Mouse (Mus musculus) intestine, embryonic 16.5 days (tissue): ENCODE results near the gene Nudt14. TPM values are rescaled to one million over a fixed set of nuclear protein-coding genes. Genes with fewer than 3 reads are reported as not detected.
A peak's percentile ranks its signal among the peaks of the same experiment; 100 is the strongest.

Source experiments
- ATAC-seq: fragments of 200-750 bp; cut with Nextera tagmentation; 2 replicates; pipeline ENCODE4 v1.8.0; 2017; ENCODE audit warnings: moderate TSS enrichment, moderate library complexity
- H3K27ac ChIP-seq: fragments of 300-500 bp; sonication (generic); 2 replicates; pipeline ENCODE4 v1.5.1; 2014; ENCODE audit warnings: mild to moderate bottlenecking, low read length
- H3K27me3 ChIP-seq: fragments of 300-500 bp; sonication (generic); replicated peaks from 2 replicates; pipeline ENCODE4 v1.6.1; 2014; ENCODE audit warnings: low read length, control low read depth, mixed read lengths; ENCODE audit not compliant: control insufficient read depth, insufficient read depth
- H3K36me3 ChIP-seq: fragments of 300-500 bp; sonication (generic); 2 replicates; pipeline ENCODE4 v1.6.1; 2014; ENCODE audit warnings: low read length, control low read depth; ENCODE audit not compliant: control insufficient read depth, insufficient read depth
- H3K4me1 ChIP-seq: fragments of 300-500 bp; sonication (generic); 2 replicates; pipeline ENCODE4 v1.6.1; 2014; ENCODE audit warnings: low read length, control low read depth, mixed read lengths; ENCODE audit not compliant: control insufficient read depth, insufficient read depth
- H3K4me2 ChIP-seq: fragments of 300-500 bp; sonication (generic); 2 replicates; pipeline ENCODE4 v1.6.1; 2014; ENCODE audit warnings: low read depth, low read length, control low read depth
- H3K4me3 ChIP-seq: fragments of 300-500 bp; sonication (generic); 2 replicates; pipeline ENCODE4 v1.5.1; 2014; ENCODE audit warnings: mild to moderate bottlenecking, low read length
- H3K9ac ChIP-seq: fragments of 300-500 bp; sonication (generic); 2 replicates; pipeline ENCODE4 v1.6.1; 2014; ENCODE audit warnings: low read depth, low read length
- H3K9me3 ChIP-seq: fragments of 300-500 bp; sonication (generic); 2 replicates; pipeline ENCODE4 v1.6.1; 2016; ENCODE audit warnings: low read length, control low read depth; ENCODE audit not compliant: control insufficient read depth
- WGBS: fragments of 180-500 bp; shearing (Covaris S2); extraction: QIAGEN DNeasy Blood & Tissue Kit; methylation state at CpG from one replicate; pipeline ENCODE4 v1.1.7; 2014; 5-methylcytosine and 5-hydroxymethylcytosine counted together
- polyA plus RNA-seq: library from polyadenylated mRNA; unstranded; fragments of >200 nt; fragmentation: Nextera tagmentation; extraction: Ambion mirVana; gene quantifications from 2 replicates; pipeline ENCODE4 v1.2.1, GENCODE M21; 2015

Gene Nudt14
- polyA plus RNA-seq, 1 experiment from 2014 or later, result 100 TPM

DNA sequence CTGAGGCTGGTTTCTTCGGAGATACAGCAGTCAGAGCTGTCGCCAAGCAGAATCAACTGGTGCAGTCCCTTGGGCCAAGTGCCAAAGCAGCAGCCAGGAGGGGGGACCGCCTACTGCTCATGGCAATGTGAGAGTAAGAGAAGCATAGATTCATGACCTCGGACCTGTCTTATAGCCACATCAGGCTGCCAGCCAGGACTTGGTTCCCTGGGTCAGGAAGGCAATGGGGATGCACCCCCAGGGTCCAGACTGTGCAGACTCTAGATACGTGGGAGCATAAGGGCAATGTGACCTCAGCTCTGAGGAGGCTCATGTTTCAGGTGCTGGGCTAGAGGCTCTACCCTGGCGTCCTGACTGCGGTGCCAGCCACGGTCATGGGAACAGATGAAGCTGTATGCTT, 38.0 kb downstream of the Nudt14 start:
- ATAC-seq, result no peak
- H3K27me3 ChIP-seq, result no peaks in the 10 kb centered on the region
- WGBS, result 68% methylated on average over 8 of the region's 8 CpGs
- no peaks in the 10 kb centered on the region for H3K4me1 ChIP-seq
- no peak overlapping the region for H3K4me3 ChIP-seq
- no peaks in the 10 kb centered on the region for H3K9me3 ChIP-seq
- no peak overlapping the region for H3K9ac ChIP-seq
- H3K27ac ChIP-seq, result no peak overlapping the region
- H3K36me3 ChIP-seq, result no peaks in the 10 kb centered on the region
- no peak overlapping the region for H3K4me2 ChIP-seq

DNA sequence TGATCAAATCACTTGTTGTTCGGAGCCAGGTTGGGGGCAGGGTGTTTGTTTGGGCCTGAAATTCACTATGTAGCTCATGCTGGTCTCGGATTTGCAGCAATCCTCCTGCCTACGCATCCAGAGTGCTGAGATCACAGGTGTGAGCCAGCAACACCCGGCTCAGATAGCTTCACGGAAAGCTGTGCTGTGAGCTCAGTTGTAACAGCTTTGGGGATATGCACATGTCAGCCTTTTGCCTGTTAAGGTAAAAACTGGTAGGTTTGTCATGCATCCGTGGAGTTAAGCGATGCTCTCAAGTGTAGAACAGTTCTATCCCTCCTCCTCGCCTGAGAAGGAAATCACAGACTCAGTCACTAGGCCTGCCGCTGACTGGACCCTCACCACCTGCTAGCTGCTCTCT, 41.3 kb downstream of the Nudt14 start:
- ATAC-seq, result no peak

DNA sequence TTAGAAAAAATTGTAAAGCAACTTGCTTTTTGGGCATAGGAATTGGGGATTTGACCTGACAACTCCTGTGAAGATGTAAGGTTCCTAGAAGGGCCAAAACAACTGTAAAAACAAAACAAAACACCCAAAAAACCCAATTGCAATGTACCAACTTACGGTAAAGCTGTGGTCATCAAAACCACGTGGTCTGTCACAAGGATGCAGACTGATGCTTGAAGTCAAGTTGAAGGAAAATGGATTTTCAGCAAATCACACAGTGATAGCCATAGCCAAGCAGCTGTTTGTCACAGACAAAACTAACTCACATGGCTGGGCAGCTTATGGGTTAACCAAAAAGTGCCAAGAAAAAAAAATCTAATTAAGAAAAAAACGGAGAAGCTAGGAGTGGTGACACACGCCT, 43.0 kb downstream of the Nudt14 start:
- no peak for ATAC-seq

More for the DNA sequence above, 41.3 kb downstream of the Nudt14 start:
- no peaks in the 10 kb centered on the region for H3K36me3 ChIP-seq
- H3K4me1 ChIP-seq, result peaks cover 4% of the 10 kb centered on the region; the same call in 1 of the 2 replicates
- 82% methylated on average over 9 of the region's 9 CpGs for WGBS
- H3K4me3 ChIP-seq, result no peak overlapping the region
- H3K9me3 ChIP-seq, result no peaks in the 10 kb centered on the region
- no peak overlapping the region for H3K4me2 ChIP-seq
- H3K27ac ChIP-seq, result no peak overlapping the region
- H3K9ac ChIP-seq, result no peak overlapping the region
- H3K27me3 ChIP-seq, result no peaks in the 10 kb centered on the region

DNA sequence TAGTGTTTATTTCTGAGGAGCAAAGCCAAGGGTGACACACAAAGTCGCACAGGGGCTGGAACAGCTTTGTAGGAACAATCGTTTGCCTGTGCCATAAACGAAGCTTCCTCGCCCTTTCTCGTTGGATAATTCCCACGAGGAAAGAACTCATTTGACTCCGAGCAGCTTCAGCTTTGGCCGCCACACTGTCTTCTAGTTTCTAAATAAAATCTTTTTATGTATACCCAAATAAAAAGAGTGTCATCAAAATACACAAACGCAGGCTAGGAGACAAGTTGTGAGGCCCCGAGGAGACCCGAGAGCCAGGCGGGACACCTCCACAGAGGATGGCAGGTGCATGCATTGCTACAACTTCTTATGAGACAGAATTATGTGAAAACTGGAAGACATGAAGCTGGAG, 43.6 kb downstream of the Nudt14 start:
- 61% methylated on average over 12 of the region's 12 CpGs for WGBS
- H3K9ac ChIP-seq, result no peak overlapping the region
- H3K36me3 ChIP-seq, result no peaks in the 10 kb centered on the region
- no peak overlapping the region for H3K4me2 ChIP-seq
- H3K9me3 ChIP-seq, result no peaks in the 10 kb centered on the region
- peaks cover 4% of the 10 kb centered on the region; the same call in 1 of the 2 replicates for H3K4me1 ChIP-seq
- H3K4me3 ChIP-seq, result no peak overlapping the region
- no peaks in the 10 kb centered on the region for H3K27me3 ChIP-seq
- ATAC-seq, result no peak
- H3K27ac ChIP-seq, result no peak overlapping the region

More for the DNA sequence above, 43.0 kb downstream of the Nudt14 start:
- Histone ChIP-seq H3K27me3 (no peaks in the 10 kb centered on the region), H3K36me3 (no peaks in the 10 kb centered on the region), H3K9ac (no peak overlapping the region), H3K9me3 (no peaks in the 10 kb centered on the region), H3K27ac (no peak overlapping the region), H3K4me3 (no peak overlapping the region), H3K4me1 (peaks cover 4% of the 10 kb centered on the region; the same call in 1 of the 2 replicates), H3K4me2 (no peak overlapping the region)
- 65% methylated on average over 4 of the region's 4 CpGs for WGBS

GRCm38 (mm10) chr12:112897522-112898212, 44.3 kb downstream of the Nudt14 start:
- H3K9ac ChIP-seq, result no peak overlapping the region
- H3K4me2 ChIP-seq, result no peak overlapping the region
- peaks cover 4% of the 10 kb centered on the region; the same call in 1 of the 2 replicates for H3K4me1 ChIP-seq
- WGBS, result 31% methylated on average over 16 of the region's 16 CpGs
- no peaks in the 10 kb centered on the region for H3K27me3 ChIP-seq
- no peaks in the 10 kb centered on the region for H3K9me3 ChIP-seq
- no peak overlapping the region for H3K27ac ChIP-seq
- ATAC-seq, result peak; percentile 83
- no peaks in the 10 kb centered on the region for H3K36me3 ChIP-seq
- H3K4me3 ChIP-seq, result no peak overlapping the region

GRCm38 (mm10) chr12:112894969-112895368, 47.0 kb downstream of the Nudt14 start:
- Histone ChIP-seq H3K9ac (no peak overlapping the region), H3K27me3 (no peaks in the 10 kb centered on the region), H3K36me3 (no peaks in the 10 kb centered on the region), H3K4me2 (no peak overlapping the region), H3K9me3 (no peaks in the 10 kb centered on the region), H3K27ac (0 out of 2 replicates have a peak overlapping the region, but pooled peaks have one; percentile 8), H3K4me3 (no peak overlapping the region), H3K4me1 (peaks cover 4% of the 10 kb centered on the region; the same call in 1 of the 2 replicates)
- no peak for ATAC-seq
- WGBS, result 53% methylated on average over 4 of the region's 4 CpGs

DNA sequence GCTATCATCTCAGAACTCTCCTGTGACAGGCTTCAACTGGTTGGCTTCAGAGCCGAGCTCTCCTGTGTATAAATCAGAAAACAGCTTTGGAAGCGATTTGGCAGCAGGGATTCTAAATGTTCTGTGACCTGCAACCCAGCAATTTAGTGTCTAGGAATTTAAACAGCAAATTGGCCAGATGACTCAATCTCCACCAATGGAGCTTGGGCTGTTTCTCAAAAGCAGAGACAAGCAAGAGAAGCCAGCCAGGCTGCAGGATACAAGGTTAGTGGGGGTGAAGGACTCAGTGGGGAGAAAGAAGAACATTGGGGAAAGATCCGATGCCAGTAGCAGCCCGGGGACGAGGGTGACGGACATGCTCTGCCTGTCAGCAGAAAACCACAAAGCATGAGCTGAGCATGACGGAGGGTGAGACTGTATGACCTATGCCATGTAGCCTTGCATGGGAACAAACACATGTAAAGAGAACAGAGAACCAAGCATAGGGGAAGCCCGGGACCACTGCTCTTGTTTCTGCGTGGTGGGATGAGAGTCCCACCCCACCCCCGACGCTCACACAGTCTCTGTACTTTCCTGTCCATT, 47.5 kb downstream of the Nudt14 start:
- H3K4me2 ChIP-seq, result no peak overlapping the region
- no peaks in the 10 kb centered on the region for H3K36me3 ChIP-seq
- no peak for ATAC-seq
- H3K4me1 ChIP-seq, result peaks cover 4% of the 10 kb centered on the region; the same call in 1 of the 2 replicates
- no peaks in the 10 kb centered on the region for H3K9me3 ChIP-seq
- no peak overlapping the region for H3K9ac ChIP-seq
- 0 out of 2 replicates have a peak overlapping the region, but pooled peaks have one; percentile 8 for H3K27ac ChIP-seq
- WGBS, result 56% methylated on average over 11 of the region's 11 CpGs
- H3K27me3 ChIP-seq, result no peaks in the 10 kb centered on the region
- no peak overlapping the region for H3K4me3 ChIP-seq

DNA sequence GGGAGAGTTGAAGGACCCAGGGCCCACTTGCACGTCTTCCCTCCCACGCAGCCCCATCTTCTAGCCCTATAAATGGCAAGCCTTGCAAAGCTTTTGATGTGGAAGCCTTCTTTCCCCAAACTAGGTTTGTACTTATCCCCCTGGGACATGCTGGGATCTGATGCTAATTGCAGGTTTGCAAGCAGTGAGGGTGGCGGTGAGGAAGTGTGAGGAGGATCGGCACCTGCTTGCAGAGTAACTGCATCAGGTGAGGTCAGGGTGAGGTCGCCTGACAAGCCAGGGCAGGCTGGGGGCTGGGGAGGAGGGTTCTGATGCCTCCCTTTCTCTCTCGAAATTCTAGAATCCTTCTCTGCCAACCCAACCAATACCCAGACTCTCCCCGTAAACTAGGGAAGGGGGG, 56.5 kb downstream of the Nudt14 start:
- no peak for ATAC-seq
- no peaks in the 10 kb centered on the region for H3K4me1 ChIP-seq
- H3K9me3 ChIP-seq, result 0 out of 2 replicates have a peak, but pooled peaks cover 2% of the 10 kb centered on the region
- 43% methylated on average over 6 of the region's 7 CpGs for WGBS
- no peak overlapping the region for H3K4me3 ChIP-seq
- no peaks in the 10 kb centered on the region for H3K36me3 ChIP-seq
- no peak overlapping the region for H3K9ac ChIP-seq
- no peak overlapping the region for H3K4me2 ChIP-seq
- no peaks in the 10 kb centered on the region for H3K27me3 ChIP-seq
- no peak overlapping the region for H3K27ac ChIP-seq
